16 mouse cellular contexts compared by ENCODE assay signal in the genomic region with DNA sequence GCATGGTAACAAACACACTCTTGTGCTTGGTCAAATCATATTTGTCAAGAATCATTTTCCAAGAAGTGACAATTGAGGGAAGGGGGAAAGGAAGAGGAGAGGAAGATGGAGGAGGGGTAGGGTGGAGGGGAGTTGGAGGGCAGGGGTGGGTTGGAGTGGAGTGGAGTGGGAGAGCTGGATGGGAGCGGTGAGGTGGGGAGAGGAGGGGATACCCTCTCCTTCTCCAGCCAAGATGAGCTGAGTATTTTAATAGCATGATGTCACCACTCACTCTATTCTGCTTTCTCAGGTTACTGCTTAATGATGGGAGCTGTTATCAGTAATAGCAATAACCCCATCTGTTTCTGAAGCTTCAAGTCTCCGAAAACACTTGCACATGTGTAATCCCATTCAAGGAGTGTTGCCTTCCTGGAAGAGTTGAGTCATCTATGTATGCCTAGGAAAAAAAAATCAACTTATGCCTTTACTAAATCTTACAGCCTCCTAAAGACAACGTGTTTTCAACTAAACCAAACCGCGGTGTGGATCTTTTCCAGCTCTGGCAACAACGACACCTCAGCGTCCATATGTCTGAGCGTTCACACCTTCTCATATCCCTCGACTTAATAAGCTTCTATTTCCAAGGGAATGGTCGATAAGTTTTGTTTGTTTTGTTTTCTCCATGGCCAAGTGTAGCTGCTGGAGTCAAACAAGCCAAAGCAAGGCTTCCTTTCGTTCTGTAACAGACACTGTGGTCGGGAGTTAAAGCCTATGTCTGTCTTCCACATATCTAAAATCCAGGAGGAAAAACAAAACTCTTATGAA.
DNase-seq lines count a peak whose midpoint lies in the region; ATAC-seq lines count a peak whose summit lies in the region.
"Had no signal": no experiment of that assay in that cellular context is flagged by ENCODE, and none has a peak within 500 bp of the region (broad histone marks: within the 10 kb centered on the region; RNA-seq: fewer than 3 reads in every experiment).

No protein-coding gene starts in this region.

- peak; percentile 22; the same call in 1 of the 2 replicates for ATAC-seq in heart, embryonic 11.5 days (replicated peaks; ENCODE audit: insufficient number of reproducible peaks, low FRiP score, low TSS enrichment)
- ATAC-seq in kidney, embryonic 15.5 days (replicated peaks; ENCODE audit: low FRiP score), result 0 out of 2 replicates have a peak, but pooled peaks have one; percentile 46
- ATAC-seq in embryonic facial prominence, embryonic 15.5 days (ENCODE audit: insufficient number of reproducible peaks, low FRiP score, low TSS enrichment, low read depth), result peak; percentile 41; the same call in 1 of the 2 replicates
- ATAC-seq: liver, postnatal 0 days had no signal

- intact Hi-C loops in heart, postnatal 10 days (cut with DNase I), result no loop called here

- no peak overlapping the region for H3K4me2 ChIP-seq in heart, embryonic 11.5 days
- no peak overlapping the region for H3K4me2 ChIP-seq in kidney, embryonic 15.5 days
- H3K4me2 ChIP-seq in embryonic facial prominence, embryonic 15.5 days (replicated peaks), result no peak overlapping the region
- H3K4me2 ChIP-seq: midbrain, embryonic 11.5 days; neural tube, embryonic 12.5 days; stomach, embryonic 15.5 days had no signal

- no peaks in the 10 kb centered on the region for H3K36me3 ChIP-seq in heart, embryonic 11.5 days (ENCODE audit: control insufficient read depth, insufficient read depth, low read length)
- no peaks in the 10 kb centered on the region for H3K36me3 ChIP-seq in kidney, embryonic 15.5 days
- H3K36me3 ChIP-seq in embryonic facial prominence, embryonic 15.5 days, result no peaks in the 10 kb centered on the region
- H3K36me3 ChIP-seq: neural tube, embryonic 12.5 days; stomach, embryonic 15.5 days had no signal

- no peak for DNase-seq in heart, postnatal 10 days
- no peak for DNase-seq in kidney, postnatal 4 days
- DNase-seq in NIH3T3 (ENCODE audit: low read depth), result peak; percentile 73
- DNase-seq in cerebellum, adult 9-10 months, result no peak
- DNase-seq: cerebellum, postnatal 10 days; embryo, embryonic 11 days; gastrocnemius, postnatal 14 days; left cerebral cortex, postnatal 4 days; liver, postnatal 0 days had no signal

- H3K9me3 ChIP-seq in heart, embryonic 11.5 days (replicated peaks; ENCODE audit: control insufficient read depth, low read length), result no peaks in the 10 kb centered on the region
- no peaks in the 10 kb centered on the region for H3K9me3 ChIP-seq in kidney, embryonic 15.5 days (replicated peaks)
- H3K9me3 ChIP-seq in embryonic facial prominence, embryonic 15.5 days (replicated peaks), result no peaks in the 10 kb centered on the region
- H3K9me3 ChIP-seq: neural tube, embryonic 12.5 days; stomach, embryonic 15.5 days had no signal

- H3K4me1 ChIP-seq in heart, embryonic 11.5 days (ENCODE audit: control insufficient read depth, insufficient read depth, low read length), result no peaks in the 10 kb centered on the region; the same call in 1 of the 2 replicates
- H3K4me1 ChIP-seq in kidney, embryonic 15.5 days, result peaks cover 18% of the 10 kb centered on the region
- H3K4me1 ChIP-seq in embryonic facial prominence, embryonic 15.5 days, result peaks cover 6% of the 10 kb centered on the region; the same call in 1 of the 2 replicates
- H3K4me1 ChIP-seq: neural tube, embryonic 12.5 days; stomach, embryonic 15.5 days had no signal

- no peaks in the 10 kb centered on the region for H3K27me3 ChIP-seq in heart, embryonic 11.5 days (ENCODE audit: control insufficient read depth, insufficient read depth, low read length)
- H3K27me3 ChIP-seq in kidney, embryonic 15.5 days, result peaks cover 14% of the 10 kb centered on the region
- H3K27me3 ChIP-seq in embryonic facial prominence, embryonic 15.5 days, result no peaks in the 10 kb centered on the region
- H3K27me3 ChIP-seq: neural tube, embryonic 12.5 days; stomach, embryonic 15.5 days had no signal

- H3K4me3 ChIP-seq in heart, embryonic 11.5 days (ENCODE audit: low read depth, low read length), result no peak overlapping the region
- H3K4me3 ChIP-seq in kidney, embryonic 15.5 days (replicated peaks), result no peak overlapping the region
- H3K4me3 ChIP-seq in embryonic facial prominence, embryonic 15.5 days (replicated peaks), result no peak overlapping the region
- H3K4me3 ChIP-seq: neural tube, embryonic 12.5 days; stomach, embryonic 15.5 days had no signal

- H3K9ac ChIP-seq in heart, embryonic 11.5 days (ENCODE audit: low read depth, low read length), result no peak overlapping the region
- H3K9ac ChIP-seq in kidney, embryonic 15.5 days, result no peak overlapping the region
- H3K9ac ChIP-seq in embryonic facial prominence, embryonic 15.5 days, result no peak overlapping the region
- H3K9ac ChIP-seq: liver, postnatal 0 days; neural tube, embryonic 12.5 days; stomach, embryonic 15.5 days had no signal

- no peak overlapping the region for H3K27ac ChIP-seq in heart, embryonic 11.5 days (ENCODE audit: low read depth, low read length)
- H3K27ac ChIP-seq in kidney, embryonic 15.5 days, result no peak overlapping the region
- no peak overlapping the region for H3K27ac ChIP-seq in embryonic facial prominence, embryonic 15.5 days (replicated peaks)
- H3K27ac ChIP-seq: macrophage; neural tube, embryonic 12.5 days; stomach, embryonic 15.5 days had no signal

- WGBS in heart, embryonic 11.5 days (ENCODE audit: insufficient replicate concordance), result 57% methylated on average over 12 of the region's 12 CpGs
- 52% methylated on average over 11 of the region's 12 CpGs for WGBS in kidney, embryonic 15.5 days
- 56% methylated on average over 12 of the region's 12 CpGs for WGBS in embryonic facial prominence, embryonic 15.5 days
